Mouse (Mus musculus) heart, embryonic 15.5 days (tissue): Measurements from ENCODE around the gene Ap1b1. TPM values are rescaled to one million over a fixed set of nuclear protein-coding genes. Genes with fewer than 3 reads are reported as not detected.
A peak's percentile ranks its signal among the peaks of the same experiment; 100 is the strongest.

ENCODE experiments used
- ATAC-seq: fragments of 200-750 bp; cut with Nextera tagmentation; replicated peaks from 2 replicates; pipeline ENCODE4 v1.8.0; 2017; ENCODE audit warnings: low read depth, moderate TSS enrichment; ENCODE audit not compliant: insufficient number of reproducible peaks, insufficient read depth, low FRiP score
- H3K27ac ChIP-seq: fragments of 300-500 bp; sonication (generic); 2 replicates; pipeline ENCODE4 v1.5.1; 2015; ENCODE audit warnings: mild to moderate bottlenecking, inconsistent platforms
- H3K27me3 ChIP-seq: fragments of 300-500 bp; sonication (generic); 2 replicates; pipeline ENCODE4 v1.6.1; 2015; ENCODE audit warnings: inconsistent platforms
- H3K36me3 ChIP-seq: fragments of 300-500 bp; sonication (generic); 2 replicates; pipeline ENCODE4 v1.6.1; 2015; ENCODE audit warnings: mild to moderate bottlenecking, inconsistent platforms
- H3K4me1 ChIP-seq: fragments of 300-500 bp; sonication (generic); replicated peaks from 2 replicates; pipeline ENCODE4 v1.6.1; 2015; ENCODE audit warnings: inconsistent platforms
- H3K4me2 ChIP-seq: fragments of 300-500 bp; sonication (generic); 2 replicates; pipeline ENCODE4 v1.6.1; 2015; ENCODE audit warnings: inconsistent platforms, mild to moderate bottlenecking, moderate library complexity
- H3K4me3 ChIP-seq: fragments of 300-500 bp; sonication (generic); 2 replicates; pipeline ENCODE4 v1.5.1; 2015; ENCODE audit warnings: mild to moderate bottlenecking, inconsistent platforms
- H3K9ac ChIP-seq: fragments of 300-500 bp; sonication (generic); 2 replicates; pipeline ENCODE4 v1.6.1; 2015; ENCODE audit warnings: mild to moderate bottlenecking, inconsistent platforms
- H3K9me3 ChIP-seq: fragments of 300-500 bp; sonication (generic); replicated peaks from 2 replicates; pipeline ENCODE4 v1.6.1; 2016; ENCODE audit warnings: inconsistent platforms
- WGBS: fragments of 180-500 bp; shearing (Covaris S2); methylation state at CpG from one replicate; pipeline ENCODE4 v1.1.7; 2015; ENCODE audit warnings: mixed read lengths; 5-methylcytosine and 5-hydroxymethylcytosine counted together
- polyA plus RNA-seq: library from polyadenylated mRNA; unstranded; fragments of >200 nt; fragmentation: Nextera tagmentation; extraction: Ambion mirVana; gene quantifications from 2 replicates; pipeline ENCODE4 v1.2.1, GENCODE M21; 2015

The Ap1b1 gene
- polyA plus RNA-seq, 1 experiment from 2014 or later = 32.1 TPM

- Histone ChIP-seq H3K9ac (peak overlapping the region; percentile 68), H3K27me3 (no peaks in the 10 kb centered on the region), H3K9me3 (no peaks in the 10 kb centered on the region), H3K4me2 (peak overlapping the region; percentile 80), H3K36me3 (no peaks in the 10 kb centered on the region; the same call in 1 of the 2 replicates), H3K4me3 (peak overlapping the region; percentile 68), H3K4me1 (peaks cover 28% of the 10 kb centered on the region), H3K27ac (no peak overlapping the region; the same call in 1 of the 2 replicates)
- WGBS = 48% methylated on average over 11 of the region's 11 CpGs
- no peak for ATAC-seq
Measured at GRCm38 (mm10) chr11:4987487-4987852, 846 bp downstream of the Ap1b1 start.

- Histone ChIP-seq H3K4me3 (no peak overlapping the region), H3K4me1 (peaks cover 25% of the 10 kb centered on the region), H3K4me2 (0 out of 2 replicates have a peak overlapping the region, but pooled peaks have one; percentile 11), H3K27me3 (no peaks in the 10 kb centered on the region), H3K9me3 (no peaks in the 10 kb centered on the region), H3K27ac (no peak overlapping the region), H3K9ac (no peak overlapping the region), H3K36me3 (no peaks in the 10 kb centered on the region; the same call in 1 of the 2 replicates)
- WGBS = 49% methylated on average over 3 of the region's 3 CpGs
- no peak for ATAC-seq
Measured at GRCm38 (mm10) chr11:4989187-4989586, 2.6 kb downstream of the Ap1b1 start.

- no peaks in the 10 kb centered on the region for H3K27me3 ChIP-seq
- no peak overlapping the region for H3K27ac ChIP-seq
- no peak overlapping the region for H3K9ac ChIP-seq
- peaks cover 15% of the 10 kb centered on the region for H3K4me1 ChIP-seq
- 86% methylated on average over 2 of the region's 2 CpGs for WGBS
- H3K4me3 ChIP-seq = no peak overlapping the region
- ATAC-seq = no peak
- H3K9me3 ChIP-seq = no peaks in the 10 kb centered on the region
- H3K36me3 ChIP-seq = no peaks in the 10 kb centered on the region; the same call in 1 of the 2 replicates
- no peak overlapping the region for H3K4me2 ChIP-seq
Measured at GRCm38 (mm10) chr11:4992471-4992870, 5.8 kb downstream of the Ap1b1 start.

GRCm38 (mm10) chr11:4995676-4996075, 9.1 kb downstream of the Ap1b1 start:
- Histone ChIP-seq H3K27me3 (no peaks in the 10 kb centered on the region), H3K9me3 (no peaks in the 10 kb centered on the region), H3K4me2 (no peak overlapping the region), H3K9ac (no peak overlapping the region), H3K4me3 (no peak overlapping the region), H3K36me3 (no peaks in the 10 kb centered on the region), H3K27ac (no peak overlapping the region), H3K4me1 (0 out of 2 replicates have a peak, but pooled peaks cover 3% of the 10 kb centered on the region)
- ATAC-seq = no peak
- 74% methylated on average over 3 of the region's 3 CpGs for WGBS

- ATAC-seq = no peak
- Histone ChIP-seq H3K27me3 (no peaks in the 10 kb centered on the region), H3K4me3 (no peak overlapping the region), H3K9me3 (no peaks in the 10 kb centered on the region), H3K4me2 (no peak overlapping the region), H3K9ac (no peak overlapping the region), H3K27ac (no peak overlapping the region), H3K4me1 (0 out of 2 replicates have a peak, but pooled peaks cover 3% of the 10 kb centered on the region), H3K36me3 (0 out of 2 replicates have a peak, but pooled peaks cover 4% of the 10 kb centered on the region)
- 81% methylated on average over 5 of the region's 5 CpGs for WGBS
Measured at GRCm38 (mm10) chr11:4996621-4997199, 10.1 kb downstream of the Ap1b1 start.

- ATAC-seq = no peak
- Histone ChIP-seq H3K9me3 (no peaks in the 10 kb centered on the region), H3K4me2 (no peak overlapping the region), H3K27me3 (no peaks in the 10 kb centered on the region), H3K27ac (no peak overlapping the region), H3K9ac (no peak overlapping the region), H3K4me1 (0 out of 2 replicates have a peak, but pooled peaks cover 3% of the 10 kb centered on the region), H3K4me3 (no peak overlapping the region), H3K36me3 (0 out of 2 replicates have a peak, but pooled peaks cover 4% of the 10 kb centered on the region)
- 45% methylated on average over 3 of the region's 3 CpGs for WGBS
Measured at GRCm38 (mm10) chr11:4998352-4998751, 11.7 kb downstream of the Ap1b1 start.

- Histone ChIP-seq H3K27me3 (no peaks in the 10 kb centered on the region), H3K36me3 (0 out of 2 replicates have a peak, but pooled peaks cover 4% of the 10 kb centered on the region), H3K4me3 (no peak overlapping the region), H3K9ac (no peak overlapping the region), H3K4me2 (no peak overlapping the region), H3K9me3 (no peaks in the 10 kb centered on the region), H3K27ac (no peak overlapping the region), H3K4me1 (0 out of 2 replicates have a peak, but pooled peaks cover 3% of the 10 kb centered on the region)
- 84% methylated on average over 1 of the region's 1 CpGs for WGBS
- ATAC-seq = no peak
Measured at GRCm38 (mm10) chr11:4998762-4999161, 12.1 kb downstream of the Ap1b1 start.

- no peak for ATAC-seq
- Histone ChIP-seq H3K27ac (no peak overlapping the region), H3K27me3 (no peaks in the 10 kb centered on the region), H3K9me3 (no peaks in the 10 kb centered on the region), H3K4me2 (no peak overlapping the region), H3K36me3 (0 out of 2 replicates have a peak, but pooled peaks cover 4% of the 10 kb centered on the region), H3K4me1 (0 out of 2 replicates have a peak, but pooled peaks cover 3% of the 10 kb centered on the region), H3K9ac (no peak overlapping the region), H3K4me3 (no peak overlapping the region)
- 91% methylated on average over 1 of the region's 1 CpGs for WGBS
Measured at GRCm38 (mm10) chr11:5000241-5000640, 13.6 kb downstream of the Ap1b1 start.

GRCm38 (mm10) chr11:5002826-5003225, 16.2 kb downstream of the Ap1b1 start:
- Histone ChIP-seq H3K4me1 (0 out of 2 replicates have a peak, but pooled peaks cover 2% of the 10 kb centered on the region), H3K27me3 (no peaks in the 10 kb centered on the region), H3K27ac (no peak overlapping the region), H3K4me3 (no peak overlapping the region), H3K36me3 (peaks cover 4% of the 10 kb centered on the region; the same call in 1 of the 2 replicates), H3K4me2 (no peak overlapping the region), H3K9me3 (no peaks in the 10 kb centered on the region), H3K9ac (no peak overlapping the region)
- 81% methylated on average over 4 of the region's 4 CpGs for WGBS
- ATAC-seq = no peak

GRCm38 (mm10) chr11:5005528-5005927, 18.9 kb downstream of the Ap1b1 start:
- Histone ChIP-seq H3K36me3 (peaks cover 4% of the 10 kb centered on the region; the same call in 1 of the 2 replicates), H3K9me3 (no peaks in the 10 kb centered on the region)

GRCm38 (mm10) chr11:5007186-5007585, 20.6 kb downstream of the Ap1b1 start:
- no peaks in the 10 kb centered on the region for H3K4me1 ChIP-seq
- no peaks in the 10 kb centered on the region for H3K27me3 ChIP-seq
- H3K9me3 ChIP-seq = no peaks in the 10 kb centered on the region
- ATAC-seq = no peak
- no peak overlapping the region for H3K27ac ChIP-seq
- H3K9ac ChIP-seq = no peak overlapping the region
- H3K4me3 ChIP-seq = no peak overlapping the region
- no peak overlapping the region for H3K4me2 ChIP-seq
- WGBS = 82% methylated on average over 1 of the region's 1 CpGs
- H3K36me3 ChIP-seq = peaks cover 3% of the 10 kb centered on the region; the same call in 1 of the 2 replicates

More at GRCm38 (mm10) chr11:5005528-5005927, 18.9 kb downstream of the Ap1b1 start:
- Histone ChIP-seq H3K4me3 (no peak overlapping the region), H3K27ac (no peak overlapping the region), H3K9ac (no peak overlapping the region), H3K4me2 (no peak overlapping the region), H3K27me3 (no peaks in the 10 kb centered on the region), H3K4me1 (no peaks in the 10 kb centered on the region)
- no peak for ATAC-seq
- WGBS = 79% methylated on average over 2 of the region's 2 CpGs

GRCm38 (mm10) chr11:5008867-5009266, 22.2 kb downstream of the Ap1b1 start:
- no peak for ATAC-seq
- 53% methylated on average over 3 of the region's 3 CpGs for WGBS
- Histone ChIP-seq H3K9me3 (no peaks in the 10 kb centered on the region), H3K27ac (no peak overlapping the region), H3K4me1 (no peaks in the 10 kb centered on the region), H3K9ac (no peak overlapping the region), H3K4me3 (no peak overlapping the region), H3K27me3 (no peaks in the 10 kb centered on the region), H3K36me3 (peaks cover 13% of the 10 kb centered on the region; the same call in 1 of the 2 replicates), H3K4me2 (no peak overlapping the region)
